In the genomic region with DNA sequence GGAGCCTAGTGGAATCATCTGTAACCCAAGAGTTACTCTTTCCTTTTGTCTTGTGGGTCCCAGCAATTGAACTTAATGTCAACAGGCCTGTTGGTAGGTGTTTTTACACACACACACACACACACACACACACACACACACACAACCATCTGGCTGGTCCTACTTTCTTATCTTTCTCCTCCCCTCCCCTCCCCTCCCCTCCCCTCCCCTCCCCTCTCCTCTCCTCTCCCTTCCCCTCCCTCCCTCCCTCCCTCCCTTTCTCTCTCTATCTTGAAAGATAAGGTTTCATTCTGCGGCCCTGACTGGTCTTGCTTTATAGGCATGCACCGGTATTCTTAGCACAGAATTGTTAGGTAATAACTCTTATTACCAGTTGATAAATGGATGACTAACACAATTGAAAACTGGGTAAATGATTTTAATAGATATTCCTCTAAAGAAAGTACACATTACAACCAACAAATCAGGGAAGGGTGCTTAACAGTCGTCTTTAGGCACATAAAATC, we compare ENCODE assay signal across 33 mouse cellular contexts. TPM values are rescaled to one million over a fixed set of nuclear protein-coding genes. Genes with fewer than 3 reads are reported as not detected.
DNase-seq lines count a peak whose midpoint lies in the region; ATAC-seq and TF ChIP-seq lines count a peak whose summit lies in the region.
"Had no signal": no experiment of that assay in that cellular context is flagged by ENCODE, and none has a peak within 500 bp of the region (broad histone marks: within the 10 kb centered on the region; RNA-seq: fewer than 3 reads in every experiment).

No protein-coding gene starts in this region.

- no peaks in the 10 kb centered on the region for H3K79me2 ChIP-seq in MEL (ENCODE audit: control insufficient read depth, insufficient read depth, low read length, poor library complexity)

- TF ChIP-seq POLR2A in MEL (IDR thresholded peaks at IDR 0.05; ENCODE audit: control insufficient read depth in 1 of 2, insufficient read depth in 1 of 2, low read depth in 1 of 2, low read length in 2 of 2, poor library complexity in 1 of 2) = no peak

- H3K36me3 ChIP-seq in MEL (ENCODE audit: control insufficient read depth in 1 of 2, insufficient read depth in 2 of 2, low read length in 2 of 2) = peaks cover 0 to 15% of the 10 kb centered on the region in 2 experiments; a peak in 2 of 4 replicates
- H3K36me3 ChIP-seq in intestine, embryonic 15.5 days = no peaks in the 10 kb centered on the region
- no peaks in the 10 kb centered on the region for H3K36me3 ChIP-seq in liver, embryonic 11.5 days (ENCODE audit: control insufficient read depth, insufficient read depth, low read length)
- no peaks in the 10 kb centered on the region for H3K36me3 ChIP-seq in stomach, embryonic 15.5 days
- H3K36me3 ChIP-seq in forebrain, embryonic 12.5 days (replicated peaks) = peaks cover 3% of the 10 kb centered on the region; the same call in 1 of the 2 replicates
- H3K36me3 ChIP-seq: heart, embryonic 10.5 days; heart, embryonic 13.5 days had no signal

- no peaks in the 10 kb centered on the region for H3K27me3 ChIP-seq in MEL (ENCODE audit: control insufficient read depth in 1 of 2, insufficient read depth in 2 of 2, low read length in 2 of 2)
- no peaks in the 10 kb centered on the region for H3K27me3 ChIP-seq in intestine, embryonic 15.5 days (replicated peaks)
- no peaks in the 10 kb centered on the region for H3K27me3 ChIP-seq in liver, embryonic 11.5 days (replicated peaks; ENCODE audit: control insufficient read depth, insufficient read depth, low read length)
- H3K27me3 ChIP-seq in stomach, embryonic 15.5 days (replicated peaks) = no peaks in the 10 kb centered on the region
- H3K27me3 ChIP-seq in forebrain, embryonic 12.5 days = no peaks in the 10 kb centered on the region
- H3K27me3 ChIP-seq: forebrain, embryonic 13.5 days; heart, embryonic 13.5 days; hindbrain, embryonic 13.5 days; Patski had no signal

- H3K9ac ChIP-seq in MEL (ENCODE audit: control insufficient read depth, low read depth, low read length, poor library complexity, severe bottlenecking) = no peak overlapping the region
- H3K9ac ChIP-seq in intestine, embryonic 15.5 days = no peak overlapping the region
- H3K9ac ChIP-seq in liver, embryonic 11.5 days (ENCODE audit: low read depth, low read length) = no peak overlapping the region
- no peak overlapping the region for H3K9ac ChIP-seq in stomach, embryonic 15.5 days
- H3K9ac ChIP-seq in forebrain, embryonic 12.5 days = no peak overlapping the region
- H3K9ac ChIP-seq: embryonic facial prominence, embryonic 13.5 days; forebrain, embryonic 13.5 days; heart, embryonic 13.5 days; hindbrain, embryonic 13.5 days had no signal

- WGBS in intestine, embryonic 15.5 days = 53% methylated on average over 2 of the region's 3 CpGs
- 59% methylated on average over 2 of the region's 3 CpGs for WGBS in liver, embryonic 11.5 days
- WGBS in stomach, embryonic 15.5 days = 49% methylated on average over 3 of the region's 3 CpGs
- 74% methylated on average over 3 of the region's 3 CpGs for WGBS in forebrain, embryonic 12.5 days

- H3K4me1 ChIP-seq in MEL (ENCODE audit: control insufficient read depth in 1 of 2, insufficient read depth in 2 of 2, low read length in 2 of 2) = peaks cover 13% of the 10 kb centered on the region in 2 experiments
- no peaks in the 10 kb centered on the region for H3K4me1 ChIP-seq in intestine, embryonic 15.5 days (replicated peaks)
- no peaks in the 10 kb centered on the region for H3K4me1 ChIP-seq in liver, embryonic 11.5 days (replicated peaks; ENCODE audit: control insufficient read depth, insufficient read depth, low read length)
- H3K4me1 ChIP-seq in stomach, embryonic 15.5 days = no peaks in the 10 kb centered on the region
- no peaks in the 10 kb centered on the region for H3K4me1 ChIP-seq in forebrain, embryonic 12.5 days
- H3K4me1 ChIP-seq: embryonic facial prominence, embryonic 10.5 days; embryonic facial prominence, embryonic 13.5 days; forebrain, embryonic 13.5 days; heart, embryonic 10.5 days; heart, embryonic 13.5 days; hindbrain, embryonic 13.5 days had no signal

- ATAC-seq in intestine, embryonic 15.5 days = peak; percentile 91
- ATAC-seq in liver, embryonic 11.5 days (replicated peaks; ENCODE audit: low FRiP score) = peak; percentile 56
- ATAC-seq in stomach, embryonic 15.5 days (ENCODE audit: insufficient read depth, low FRiP score, low read depth) = peak; percentile 63; the same call in 1 of the 2 replicates
- ATAC-seq in forebrain, embryonic 12.5 days (ENCODE audit: low FRiP score) = no peak
- ATAC-seq: CD4-positive, CD25-positive, alpha-beta regulatory T cell, adult 4 months; forebrain, embryonic 13.5 days; forebrain, embryonic 16.5 days; hindbrain, embryonic 16.5 days; Patski had no signal

- TF ChIP-seq CTCF in MEL (IDR thresholded peaks at IDR 0.05 in 2 of 3, conservative IDR thresholded peaks at IDR 0.05 in 1 of 3; ENCODE audit: control insufficient read depth in 1 of 3, insufficient read depth in 1 of 3, low read depth in 2 of 3, low read length in 3 of 3, poor library complexity in 1 of 3, severe bottlenecking in 1 of 3) = no peak

- TF ChIP-seq RAD21 in MEL (IDR thresholded peaks at IDR 0.05; ENCODE audit: low read depth, low read length) = no peak

- H3K9me3 ChIP-seq in MEL (replicated peaks; ENCODE audit: insufficient read depth, low read length) = no peaks in the 10 kb centered on the region
- no peaks in the 10 kb centered on the region for H3K9me3 ChIP-seq in intestine, embryonic 15.5 days
- no peaks in the 10 kb centered on the region for H3K9me3 ChIP-seq in liver, embryonic 11.5 days (ENCODE audit: control insufficient read depth, low read length)
- H3K9me3 ChIP-seq in stomach, embryonic 15.5 days = no peaks in the 10 kb centered on the region
- H3K9me3 ChIP-seq in forebrain, embryonic 12.5 days = no peaks in the 10 kb centered on the region
- H3K9me3 ChIP-seq: embryonic facial prominence, embryonic 10.5 days; embryonic facial prominence, embryonic 13.5 days; forebrain, embryonic 13.5 days; heart, embryonic 10.5 days; heart, embryonic 13.5 days; hindbrain, embryonic 13.5 days had no signal

- H3K4me2 ChIP-seq in intestine, embryonic 15.5 days (replicated peaks) = no peak overlapping the region
- H3K4me2 ChIP-seq in liver, embryonic 11.5 days = no peak overlapping the region
- no peak overlapping the region for H3K4me2 ChIP-seq in stomach, embryonic 15.5 days
- no peak overlapping the region for H3K4me2 ChIP-seq in forebrain, embryonic 12.5 days
- H3K4me2 ChIP-seq: embryonic facial prominence, embryonic 13.5 days; forebrain, embryonic 13.5 days; heart, embryonic 13.5 days; hindbrain, embryonic 13.5 days had no signal

- intact Hi-C loops in heart, postnatal 36 days (cut with DNase I) = no loop called here

- TF ChIP-seq EP300 in MEL (IDR thresholded peaks at IDR 0.05; ENCODE audit: low read depth in 1 of 2, low read length in 2 of 2) = no peak

- H3K4me3 ChIP-seq in MEL (ENCODE audit: control insufficient read depth in 1 of 2, insufficient read depth in 1 of 2, low read depth in 2 of 2, low read length in 2 of 2) = no peak overlapping the region
- no peak overlapping the region for H3K4me3 ChIP-seq in intestine, embryonic 15.5 days (replicated peaks)
- H3K4me3 ChIP-seq in liver, embryonic 11.5 days (ENCODE audit: low read depth, low read length) = no peak overlapping the region
- H3K4me3 ChIP-seq in stomach, embryonic 15.5 days (replicated peaks) = no peak overlapping the region
- H3K4me3 ChIP-seq in forebrain, embryonic 12.5 days (replicated peaks) = no peak overlapping the region
- H3K4me3 ChIP-seq: embryonic facial prominence, embryonic 10.5 days; embryonic facial prominence, embryonic 13.5 days; erythroblast, embryonic 14.5 days; forebrain, embryonic 13.5 days; heart, adult 2 months; heart, embryonic 10.5 days; heart, embryonic 13.5 days; hindbrain, embryonic 13.5 days had no signal

- peak overlapping the region; percentile 49 for H3K27ac ChIP-seq in MEL (ENCODE audit: control insufficient read depth, low read depth, low read length)
- H3K27ac ChIP-seq in intestine, embryonic 15.5 days = no peak overlapping the region
- H3K27ac ChIP-seq in liver, embryonic 11.5 days (ENCODE audit: low read depth, low read length) = no peak overlapping the region
- no peak overlapping the region for H3K27ac ChIP-seq in stomach, embryonic 15.5 days
- no peak overlapping the region for H3K27ac ChIP-seq in forebrain, embryonic 12.5 days
- H3K27ac ChIP-seq: embryonic facial prominence, embryonic 10.5 days; embryonic facial prominence, embryonic 13.5 days; forebrain, embryonic 13.5 days; heart, adult 2 months; heart, embryonic 10.5 days; heart, embryonic 13.5 days; hindbrain, embryonic 13.5 days had no signal

- peak; percentile 44 for DNase-seq in MEL (ENCODE audit: low read depth, low spot score)
- no peak for DNase-seq in liver, embryonic 11.5 days (ENCODE audit: low spot score)
- DNase-seq in heart, postnatal 36 days = no peak
- DNase-seq: adrenal gland, postnatal 10 days; adrenal gland, postnatal 36 days; cerebellum, adult 2 months; cerebellum, adult 9-11 months; cerebellum, postnatal 25 days; embryo, embryonic 11 days; gastrocnemius, postnatal 10 days; gastrocnemius, postnatal 36 days; heart, adult 2 months; heart, postnatal 14 days had no signal

RNA-seq across cellular contexts. Expression of a gene that starts 25.6 kb away (rescaled TPM):
- 8.4 and 8.6 TPM in 2 replicates for total RNA-seq in MEL (2012; rRNA removed)
- polyA plus RNA-seq in MEL (2012; ENCODE audit: insufficient read depth in 1 of 2, insufficient read length in 2 of 2, low read depth in 1 of 2, low replicate concordance in 2 of 2, missing spikeins in 1 of 2) = 1 to 10 TPM in 1 of 2 experiments, not detected in 1; 8.6 TPM
- polyA plus RNA-seq in intestine, embryonic 15.5 days (2015; fragmentation: Nextera tagmentation; extraction: Ambion mirVana) = 6.8 and 7.2 TPM in 2 replicates
- polyA plus RNA-seq in liver, embryonic 11.5 days (2014; fragmentation: Nextera tagmentation; extraction: Ambion mirVana) = 7.3 and 8.4 TPM in 2 replicates
- 8.0 and 9.4 TPM in 2 replicates for polyA plus RNA-seq in stomach, embryonic 15.5 days (2015; fragmentation: Nextera tagmentation; extraction: Ambion mirVana)
- 1 to 10 TPM; 5.6 to 6.9 TPM for total RNA-seq in heart, postnatal 36 days (2021)
- polyA plus RNA-seq in forebrain, embryonic 12.5 days (2016; fragmentation: Nextera tagmentation; extraction: Ambion mirVana) = 11.8 and 12.9 TPM in 2 replicates

RNA-seq across cellular contexts. Expression of a gene that starts 25.6 kb away (rescaled TPM):
- total RNA-seq in MEL (2012; rRNA removed) = 13.3 and 13.8 TPM in 2 replicates
- 10 to 100 TPM in 1 of 2 experiments, not detected in 1; 25.0 TPM for polyA plus RNA-seq in MEL (2012; ENCODE audit: insufficient read depth in 1 of 2, insufficient read length in 2 of 2, low read depth in 1 of 2, low replicate concordance in 2 of 2, missing spikeins in 1 of 2)
- 27.7 and 30.0 TPM in 2 replicates for polyA plus RNA-seq in intestine, embryonic 15.5 days (2015; fragmentation: Nextera tagmentation; extraction: Ambion mirVana)
- polyA plus RNA-seq in liver, embryonic 11.5 days (2014; fragmentation: Nextera tagmentation; extraction: Ambion mirVana) = 24.2 and 28.5 TPM in 2 replicates
- 32.8 and 36.1 TPM in 2 replicates for polyA plus RNA-seq in stomach, embryonic 15.5 days (2015; fragmentation: Nextera tagmentation; extraction: Ambion mirVana)
- total RNA-seq in heart, postnatal 36 days (2021) = 10 to 100 TPM; 16.4 to 17.5 TPM
- 109 and 115 TPM in 2 replicates for polyA plus RNA-seq in forebrain, embryonic 12.5 days (2016; fragmentation: Nextera tagmentation; extraction: Ambion mirVana)

RNA-seq across cellular contexts. Expression of a gene that starts 29.3 kb away (rescaled TPM):
- total RNA-seq in MEL (2012; rRNA removed) = not detected in 2 replicates
- under 1 TPM in 1 of 2 experiments, not detected in 1; 0.01 TPM for polyA plus RNA-seq in MEL (2012; ENCODE audit: insufficient read depth in 1 of 2, insufficient read length in 2 of 2, low read depth in 1 of 2, low replicate concordance in 2 of 2, missing spikeins in 1 of 2)
- 32.6 and 35.7 TPM in 2 replicates for polyA plus RNA-seq in intestine, embryonic 15.5 days (2015; fragmentation: Nextera tagmentation; extraction: Ambion mirVana)
- polyA plus RNA-seq in liver, embryonic 11.5 days (2014; fragmentation: Nextera tagmentation; extraction: Ambion mirVana) = 35.6 and 36.8 TPM in 2 replicates
- polyA plus RNA-seq in stomach, embryonic 15.5 days (2015; fragmentation: Nextera tagmentation; extraction: Ambion mirVana) = 41.6 and 43.3 TPM in 2 replicates
- total RNA-seq in heart, postnatal 36 days (2021) = 10 to 100 TPM; 10.6 to 17.6 TPM
- 90.2 and 92.3 TPM in 2 replicates for polyA plus RNA-seq in forebrain, embryonic 12.5 days (2016; fragmentation: Nextera tagmentation; extraction: Ambion mirVana)

RNA-seq across cellular contexts. Expression of a gene that starts 43.0 kb away (rescaled TPM):
- total RNA-seq in MEL (2012; rRNA removed) = not detected in 2 replicates
- polyA plus RNA-seq in MEL (2012; ENCODE audit: insufficient read depth in 1 of 2, insufficient read length in 2 of 2, low read depth in 1 of 2, low replicate concordance in 2 of 2, missing spikeins in 1 of 2) = not detected
- 0.67 TPM in 1 of 2 replicates, not detected in the other for polyA plus RNA-seq in intestine, embryonic 15.5 days (2015; fragmentation: Nextera tagmentation; extraction: Ambion mirVana)
- polyA plus RNA-seq in liver, embryonic 11.5 days (2014; fragmentation: Nextera tagmentation; extraction: Ambion mirVana) = not detected in 2 replicates
- not detected in 2 replicates for polyA plus RNA-seq in stomach, embryonic 15.5 days (2015; fragmentation: Nextera tagmentation; extraction: Ambion mirVana)
- total RNA-seq in heart, postnatal 36 days (2021) = not detected
- not detected in 2 replicates for polyA plus RNA-seq in forebrain, embryonic 12.5 days (2016; fragmentation: Nextera tagmentation; extraction: Ambion mirVana)
- total RNA-seq: adrenal gland, adult 18-20 months; adrenal gland, postnatal 10 days; adrenal gland, postnatal 36 days; common myeloid progenitor, adult 5-6 weeks; gastrocnemius, adult 18-20 months; gastrocnemius, postnatal 10 days; gastrocnemius, postnatal 36 days; granulocyte monocyte progenitor cell, adult 5-6 weeks; heart, adult 2 months; heart, postnatal 14 days; hematopoietic stem cell, adult 5-6 weeks had no signal
- polyA plus RNA-seq: C2C12; CD4-positive, CD25-positive, alpha-beta regulatory T cell, adult 4 months; cerebellum, adult 2 months; embryonic facial prominence, embryonic 10.5 days; embryonic facial prominence, embryonic 13.5 days; erythroblast, embryonic 14.5 days; forebrain, embryonic 13.5 days; forebrain, embryonic 16.5 days; heart, adult 2 months; heart, embryonic 10.5 days; hindbrain, embryonic 13.5 days; hindbrain, embryonic 16.5 days; Patski had no signal

Comparison
In these comparisons a context has a peak if more than half of its experiments do, and no peak if none do; other contexts are left out.
1. RNA of a gene that starts 29.3 kb away (polyA plus RNA-seq): 90.2 to 92.3 TPM in forebrain, embryonic 12.5 days, 41.6 to 43.3 TPM in stomach, embryonic 15.5 days, 35.6 to 36.8 TPM in liver, embryonic 11.5 days and 32.6 to 35.7 TPM in intestine, embryonic 15.5 days; 0.01 TPM in MEL; every median in the first group is over 10 times any median in the second.